Mouse (Mus musculus) neural tube, embryonic 10.5 days (tissue): ENCODE results near the gene Nsd1.
"Not testable (repeated sequence)": the region's sequence is repeated elsewhere in the genome, so short reads cannot be mapped to it uniquely, and the experiment has no call there.

ENCODE experiments used
- DNase-seq: peaks from one replicate; pipeline ENCODE4 v3.0.0-alpha.2; 2017; ENCODE audit warnings: low spot score; ENCODE audit errors: extremely low spot score

Nsd1 gene

GRCm38 (mm10) chr13:55209649-55210192, at the start of gene Nsd1:
Gene Nsd1 (plus strand): TSS chr13:55209782.
- DNase-seq: no peak

DNA sequence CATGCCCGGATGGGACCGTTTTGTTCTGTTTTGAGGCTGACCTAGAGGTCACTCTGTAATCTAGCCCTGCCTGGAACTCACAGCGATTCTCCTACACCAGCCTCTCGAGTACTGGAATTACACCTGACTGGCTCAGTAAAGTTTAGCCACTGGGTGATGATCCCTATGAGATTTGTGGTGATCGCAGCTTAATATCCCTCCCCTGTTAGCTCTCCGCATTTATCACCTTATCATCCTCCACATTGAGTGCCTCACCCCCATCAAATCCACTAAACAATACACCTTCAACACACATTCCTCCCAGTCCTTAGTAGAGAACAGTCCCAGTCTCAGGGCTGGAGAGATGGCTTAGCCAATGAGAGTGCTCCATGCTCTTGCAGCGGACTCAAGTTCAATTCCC, 47.2 kb upstream of the Nsd1 start:
- DNase-seq: no peak

- DNase-seq: no peak
These were observed 46.0 kb upstream of the Nsd1 start for GRCm38 (mm10) chr13:55163553-55163952.

- DNase-seq: no peak
These were observed 43.7 kb upstream of the Nsd1 start for GRCm38 (mm10) chr13:55165831-55166339.

DNA sequence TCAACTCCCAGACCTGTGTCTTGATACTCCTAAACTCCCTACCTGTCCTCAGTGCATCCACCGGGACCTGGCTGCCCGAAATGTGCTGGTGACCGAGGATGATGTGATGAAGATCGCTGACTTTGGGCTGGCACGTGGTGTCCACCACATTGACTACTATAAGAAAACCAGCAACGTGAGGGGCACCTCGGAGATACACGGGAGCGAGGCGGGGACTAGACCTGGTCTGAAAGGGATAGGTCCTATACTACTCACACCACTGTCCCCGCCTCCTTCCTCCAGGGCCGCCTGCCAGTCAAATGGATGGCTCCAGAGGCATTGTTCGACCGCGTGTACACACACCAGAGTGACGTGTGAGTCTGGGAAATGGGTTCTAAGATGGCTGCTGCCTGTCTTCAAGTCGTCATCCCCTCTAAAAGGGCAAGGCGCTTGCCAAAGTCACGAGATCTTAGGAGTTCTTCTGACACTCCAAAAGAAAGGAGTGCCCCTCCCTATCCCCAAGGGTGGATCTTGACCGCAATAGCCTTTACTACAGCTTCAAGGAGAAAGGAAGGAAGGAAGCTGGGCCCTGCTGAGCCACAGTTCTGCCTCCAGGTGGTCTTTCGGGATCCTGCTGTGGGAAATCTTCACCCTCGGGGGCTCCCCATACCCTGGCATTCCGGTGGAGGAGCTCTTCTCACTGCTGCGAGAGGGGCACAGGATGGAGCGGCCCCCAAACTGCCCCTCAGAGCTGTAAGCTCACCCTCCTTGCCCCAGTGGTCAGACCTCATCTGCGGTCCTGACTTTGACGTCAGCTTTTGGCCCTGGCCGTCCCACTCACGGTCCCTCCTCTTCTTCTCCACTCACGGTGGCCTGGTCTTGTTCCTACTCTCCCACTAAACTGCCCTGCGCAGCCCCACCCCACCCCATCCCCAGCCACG, 42.5 kb upstream of the Nsd1 start:
- no peak for DNase-seq

DNA sequence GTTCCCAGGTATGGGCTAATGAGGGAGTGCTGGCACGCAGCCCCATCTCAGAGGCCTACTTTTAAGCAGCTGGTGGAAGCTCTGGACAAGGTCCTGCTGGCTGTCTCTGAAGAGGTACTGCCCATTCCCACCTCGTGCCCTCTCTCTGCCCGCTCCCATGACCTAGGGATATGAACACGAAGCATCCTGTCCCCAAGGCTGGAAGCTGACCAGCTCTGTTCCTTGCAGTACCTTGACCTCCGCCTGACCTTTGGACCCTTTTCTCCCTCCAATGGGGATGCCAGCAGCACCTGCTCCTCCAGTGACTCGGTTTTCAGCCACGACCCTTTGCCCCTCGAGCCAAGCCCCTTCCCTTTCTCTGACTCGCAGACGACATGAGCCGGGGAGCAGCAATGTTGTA, 41.8 kb upstream of the Nsd1 start:
- no peak for DNase-seq

GRCm38 (mm10) chr13:55168255-55168654, 41.3 kb upstream of the Nsd1 start:
- no peak for DNase-seq

DNA sequence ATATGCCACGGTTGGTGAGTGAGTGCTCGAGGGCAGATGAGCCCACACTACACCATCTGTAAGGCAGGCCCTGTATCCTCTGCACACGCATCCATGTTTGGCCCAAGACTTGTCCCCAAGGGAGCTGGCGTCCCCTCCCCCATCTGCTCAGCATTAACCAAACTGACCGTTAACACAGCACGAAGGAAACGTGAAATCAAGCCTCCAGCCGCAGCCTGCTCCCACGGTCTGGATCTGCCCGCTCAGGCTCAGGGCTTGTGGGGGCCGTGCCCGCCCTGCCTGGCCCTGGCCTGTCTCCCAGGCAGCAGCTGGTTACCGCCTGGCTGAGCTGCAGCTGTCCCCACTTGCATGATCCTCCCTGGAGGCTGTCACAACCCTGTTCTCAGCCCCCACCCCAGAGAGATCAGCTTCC, 40.6 kb upstream of the Nsd1 start:
- DNase-seq: peak; percentile 48

- peak; percentile 58 for DNase-seq
These were observed 37.9 kb upstream of the Nsd1 start for GRCm38 (mm10) chr13:55171517-55172335.

DNA sequence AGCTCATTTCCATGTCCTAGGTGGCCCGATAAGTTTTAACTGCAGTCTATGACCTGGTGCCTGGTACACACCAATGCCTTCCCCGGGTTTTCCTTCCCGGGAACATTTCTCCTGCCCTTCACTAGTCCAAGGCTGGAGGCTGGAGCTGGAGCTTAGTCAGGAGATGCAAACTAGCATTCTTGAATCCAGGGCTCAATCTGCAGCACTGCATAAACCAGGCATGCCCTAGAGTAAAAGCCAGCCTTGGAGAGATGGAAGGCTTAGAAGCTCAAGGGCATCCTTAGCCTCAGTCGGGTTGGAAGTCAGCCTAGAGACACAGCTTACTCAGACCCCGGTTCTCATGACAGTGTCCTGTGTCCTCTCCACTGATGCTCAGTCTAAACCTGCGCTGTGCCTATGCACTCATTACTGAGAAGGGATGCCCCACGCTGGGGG, 37.2 kb upstream of the Nsd1 start:
- no peak for DNase-seq

GRCm38 (mm10) chr13:55174347-55174746, 35.2 kb upstream of the Nsd1 start:
- DNase-seq: no peak

- no peak for DNase-seq
These were observed 33.3 kb upstream of the Nsd1 start for GRCm38 (mm10) chr13:55176265-55176664.

DNA sequence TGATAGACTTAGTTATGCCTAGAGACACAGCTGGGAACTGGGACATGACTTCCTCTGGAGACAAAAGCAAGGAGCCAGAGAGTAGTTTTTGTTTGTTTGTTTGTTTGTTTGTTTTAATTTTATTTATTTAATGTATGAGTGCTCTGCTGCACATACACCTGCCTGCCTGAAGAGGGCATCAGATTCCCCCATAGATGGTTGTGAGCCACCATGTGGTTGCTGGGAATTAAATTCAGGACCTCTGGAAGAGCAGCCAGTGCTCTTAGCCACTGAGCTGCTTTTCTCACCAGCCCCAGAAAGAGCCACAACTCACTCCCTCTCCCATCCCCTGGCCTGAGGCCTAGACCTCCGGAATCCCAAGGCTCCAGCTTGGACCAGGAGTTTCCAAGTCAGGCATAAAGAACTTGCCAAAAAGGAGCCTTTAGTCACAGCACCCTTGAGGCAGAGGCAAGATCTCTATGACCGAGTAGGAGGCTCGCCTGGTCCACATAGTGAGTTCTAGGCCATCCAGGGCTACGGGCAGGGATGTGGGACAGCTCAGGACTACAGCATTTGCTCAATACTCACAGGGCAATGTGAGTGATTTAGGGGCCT, 31.6 kb upstream of the Nsd1 start:
- DNase-seq: no peak

- DNase-seq: peak; percentile 81
These were observed 31.0 kb upstream of the Nsd1 start for GRCm38 (mm10) chr13:55178556-55178955.

- DNase-seq: no peak
These were observed 30.0 kb upstream of the Nsd1 start for GRCm38 (mm10) chr13:55179591-55179990.

DNA sequence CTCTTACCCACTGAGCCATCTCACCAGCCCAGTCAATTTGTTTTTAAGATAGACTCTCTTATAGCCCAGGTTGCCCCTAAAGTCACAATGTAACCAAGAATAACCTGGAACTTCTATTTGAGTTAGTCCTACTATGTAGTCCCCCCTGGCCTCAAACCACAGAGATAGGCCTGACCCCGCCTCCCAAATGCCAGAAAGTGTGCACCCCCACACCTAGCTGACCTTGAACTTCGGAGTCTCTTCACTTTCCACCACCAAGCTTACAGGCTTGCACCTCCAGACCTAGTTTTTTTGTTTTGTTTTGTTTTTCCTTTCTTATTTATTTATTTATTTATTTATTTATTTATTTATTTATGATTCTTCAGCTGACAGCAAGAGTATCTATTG, 27.8 kb upstream of the Nsd1 start:
- no peak for DNase-seq

- peak; percentile 81 for DNase-seq
These were observed 27.2 kb upstream of the Nsd1 start for GRCm38 (mm10) chr13:55182173-55182894.

DNA sequence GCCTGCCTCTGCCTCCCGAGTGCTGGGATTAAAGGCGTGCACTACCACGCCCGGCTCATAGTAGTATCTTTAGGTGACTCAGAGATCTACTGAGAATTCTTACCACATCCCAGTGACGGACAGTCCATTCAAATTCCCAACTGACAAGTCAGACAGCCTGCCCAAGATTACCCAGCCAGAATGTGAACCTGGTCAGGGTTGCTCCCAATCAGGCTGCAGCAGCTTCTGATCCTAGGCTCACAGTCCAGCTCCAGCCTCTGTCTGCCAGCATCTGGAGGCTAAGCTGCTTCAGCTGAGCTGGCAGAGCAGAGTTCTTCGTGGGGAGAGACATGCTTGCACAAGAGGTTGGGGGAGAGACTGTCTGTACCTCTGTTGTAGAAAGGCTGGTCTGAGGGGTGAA, 26.2 kb upstream of the Nsd1 start:
- DNase-seq: no peak

GRCm38 (mm10) chr13:55187062-55187461, 22.5 kb upstream of the Nsd1 start:
- not testable (repeated sequence) for DNase-seq

DNA sequence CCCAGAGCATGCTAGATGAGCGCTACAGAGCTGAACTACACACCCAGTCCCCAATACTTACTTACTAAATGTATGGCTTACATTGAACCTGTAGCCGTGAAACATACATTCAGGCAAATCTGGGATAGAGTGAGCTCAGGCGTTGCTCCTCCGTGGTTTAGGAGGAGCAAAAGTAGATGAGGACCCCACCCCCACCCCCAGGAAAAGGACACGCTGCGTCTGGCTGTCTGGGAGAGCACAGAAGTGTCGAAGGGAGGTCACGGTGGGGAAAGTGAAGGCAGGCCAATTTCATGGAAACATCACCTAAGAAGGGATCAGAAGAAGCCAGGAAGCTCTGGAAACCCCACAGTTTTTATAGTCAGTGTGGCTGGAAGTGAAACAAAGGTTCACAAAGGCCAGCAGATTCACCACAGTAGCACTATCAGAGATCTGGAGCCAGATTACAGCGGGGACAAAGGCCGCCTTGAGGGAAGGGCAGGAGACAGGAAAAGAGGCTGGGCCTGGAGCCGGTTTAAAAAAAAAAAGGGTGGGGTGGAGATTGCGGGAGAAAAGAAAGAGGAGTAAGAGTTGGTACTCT, 20.0 kb upstream of the Nsd1 start:
- DNase-seq: no peak
